Mouse (Mus musculus): ENCODE results near the gene Gpr135.

Gpr135 gene

DNA sequence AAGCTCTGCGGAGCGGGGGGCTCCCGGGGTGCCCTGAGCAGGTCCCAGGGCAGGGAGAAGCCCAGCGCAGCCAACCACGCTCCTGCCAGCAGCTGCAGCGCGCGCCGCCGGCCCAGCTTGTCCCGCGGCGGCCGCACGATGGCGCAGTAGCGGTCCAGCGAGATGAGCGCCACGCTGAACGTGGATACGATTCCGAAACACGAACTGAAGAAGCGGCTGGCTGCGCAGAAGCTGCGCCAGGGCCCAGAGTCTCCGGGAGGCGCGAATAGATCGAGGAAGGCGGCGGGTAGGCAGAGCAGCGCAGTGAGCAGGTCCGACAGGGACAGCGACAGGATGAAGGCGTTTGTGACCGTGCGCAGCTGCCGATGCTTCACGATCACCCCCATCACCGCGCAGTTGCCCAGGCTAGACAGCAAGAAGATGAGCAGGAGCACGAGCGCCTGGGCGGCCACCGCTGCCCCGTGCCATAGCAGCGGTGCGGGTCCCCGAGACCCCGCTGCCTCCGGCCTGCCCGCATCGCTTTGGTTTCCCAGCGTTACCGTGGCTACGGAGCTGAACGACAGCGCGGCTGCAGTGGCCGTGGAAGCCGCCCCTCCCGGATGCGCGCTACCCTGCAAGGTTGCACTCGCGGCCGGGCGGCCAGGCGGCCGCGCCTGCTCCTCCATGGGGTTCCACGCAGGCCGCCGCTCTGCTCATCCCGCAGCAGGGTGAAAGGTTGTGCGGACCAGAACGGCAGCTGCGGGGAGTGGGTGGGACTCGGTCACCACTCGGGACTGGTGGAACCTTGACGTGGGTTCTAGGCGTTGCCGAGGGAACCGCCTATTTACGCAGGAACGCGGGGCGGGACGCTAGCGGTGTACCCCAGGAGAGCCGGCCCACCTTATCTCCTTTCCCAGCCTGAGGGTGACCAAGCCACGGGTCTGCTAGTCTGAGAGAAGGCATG lies at the start of gene Gpr135:
Gpr135 (minus strand) TSS at position 799 of the 943 bp plus-strand sequence.
- DNase-seq, result peak; percentile 85

DNA sequence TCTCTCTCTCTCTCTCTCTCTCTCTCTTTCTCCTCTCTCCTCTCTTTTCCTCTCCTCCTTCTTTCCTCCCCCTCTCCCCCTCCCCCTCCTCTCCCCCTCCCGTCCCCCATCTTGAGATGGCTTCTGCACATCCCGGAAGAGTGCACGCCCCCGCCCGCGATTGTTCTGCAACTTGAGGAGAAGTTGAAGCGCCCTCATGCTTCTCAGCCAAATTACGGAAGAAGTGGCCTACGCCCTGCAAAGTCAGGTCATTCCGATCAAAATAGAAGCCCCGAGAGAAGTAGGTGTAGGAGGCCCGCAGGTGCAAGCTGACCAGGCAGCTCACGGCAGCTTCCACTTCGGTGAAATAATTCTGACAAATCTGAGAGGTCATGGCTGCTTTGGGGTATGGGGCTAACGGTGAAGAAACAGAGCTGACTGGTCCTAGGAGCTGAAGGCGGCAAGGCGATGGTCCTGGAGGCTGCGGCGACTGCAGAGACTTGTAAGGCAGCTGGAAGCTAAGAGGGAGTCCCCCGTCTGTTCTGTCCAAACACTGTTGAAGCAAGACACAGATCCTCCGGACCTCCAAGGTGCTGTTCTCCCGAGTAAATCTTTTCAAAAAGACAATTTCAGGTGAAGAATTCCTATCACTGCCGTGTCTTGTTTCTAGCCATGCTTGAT lies 44.9 kb upstream of the Gpr135 start:
- no peak for DNase-seq

DNA sequence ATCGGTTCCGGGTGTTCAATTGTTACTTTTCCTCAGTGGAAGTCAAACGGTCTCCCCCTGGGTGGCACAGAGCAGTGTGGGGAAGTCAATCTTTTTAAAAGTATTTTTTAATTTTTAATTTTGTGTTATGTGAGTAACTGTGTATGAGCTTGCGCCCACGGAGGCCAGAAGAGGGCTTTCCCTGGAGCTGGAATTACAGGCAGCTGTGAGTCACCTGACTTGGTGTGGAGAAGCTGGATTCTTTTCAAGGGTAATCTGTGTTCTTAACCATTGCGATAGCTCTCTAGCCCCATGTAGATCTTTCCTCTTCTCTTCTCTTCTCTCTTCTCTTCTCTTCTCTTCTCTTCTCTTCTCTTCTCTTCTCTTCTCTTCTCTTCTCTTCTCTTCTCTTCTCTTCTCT lies 44.2 kb upstream of the Gpr135 start:
- no peak for DNase-seq

DNA sequence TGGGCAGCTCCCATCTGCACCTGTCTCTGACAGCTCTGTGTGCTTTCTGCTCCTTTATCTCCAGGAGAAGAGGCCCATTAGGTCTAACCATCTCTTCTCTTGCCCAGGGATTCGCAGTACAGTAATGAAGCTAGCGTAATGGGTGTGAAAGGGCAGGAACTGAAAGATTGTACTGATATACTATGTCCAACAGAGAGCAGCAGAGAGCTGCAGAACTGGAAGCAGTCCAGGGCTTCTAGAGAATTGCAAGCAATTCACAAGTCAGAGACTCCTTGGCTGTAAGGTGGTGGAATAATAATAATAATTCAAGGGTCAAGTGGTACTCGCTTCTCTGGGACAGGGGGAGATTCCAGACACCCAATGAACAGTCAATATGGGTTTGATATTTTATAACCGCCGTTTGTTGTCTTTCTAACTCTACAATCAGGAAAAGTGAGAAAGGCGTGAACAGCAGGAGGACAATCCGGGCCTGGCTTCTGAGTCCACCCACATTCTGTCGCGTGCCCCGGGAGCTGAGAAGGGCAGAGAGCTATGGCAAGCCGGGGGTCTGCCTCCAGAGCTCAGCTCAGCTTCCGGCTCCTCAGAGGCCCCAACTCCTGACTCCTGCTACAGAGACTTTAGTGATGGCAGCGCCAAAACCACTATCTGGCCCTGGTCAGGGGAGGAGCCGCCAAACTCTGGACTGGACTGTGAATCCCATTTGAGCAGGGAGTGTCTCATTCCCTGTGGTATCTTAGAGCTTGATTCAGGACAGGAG lies 33.8 kb upstream of the Gpr135 start:
- DNase-seq, result peak; percentile 86

DNA sequence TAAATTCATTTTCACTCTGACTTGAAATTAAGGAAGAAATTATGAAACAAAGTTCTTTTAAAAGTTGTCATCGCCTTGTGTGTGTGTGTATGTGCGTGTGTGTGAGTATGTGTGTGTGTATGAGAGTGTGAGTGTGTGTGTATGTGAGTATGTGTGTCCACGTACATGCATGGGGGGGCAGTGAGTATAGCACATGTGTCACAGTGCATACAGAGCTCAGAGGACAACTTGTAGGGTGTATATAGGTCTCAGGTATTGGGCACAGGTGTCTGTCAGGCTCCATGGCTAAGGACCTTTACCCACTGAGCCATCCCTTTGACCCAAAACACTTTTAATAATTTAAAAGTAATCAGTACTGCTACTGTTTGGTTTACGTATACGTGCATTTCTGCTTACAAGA lies 33.1 kb upstream of the Gpr135 start:
- no peak for DNase-seq

DNA sequence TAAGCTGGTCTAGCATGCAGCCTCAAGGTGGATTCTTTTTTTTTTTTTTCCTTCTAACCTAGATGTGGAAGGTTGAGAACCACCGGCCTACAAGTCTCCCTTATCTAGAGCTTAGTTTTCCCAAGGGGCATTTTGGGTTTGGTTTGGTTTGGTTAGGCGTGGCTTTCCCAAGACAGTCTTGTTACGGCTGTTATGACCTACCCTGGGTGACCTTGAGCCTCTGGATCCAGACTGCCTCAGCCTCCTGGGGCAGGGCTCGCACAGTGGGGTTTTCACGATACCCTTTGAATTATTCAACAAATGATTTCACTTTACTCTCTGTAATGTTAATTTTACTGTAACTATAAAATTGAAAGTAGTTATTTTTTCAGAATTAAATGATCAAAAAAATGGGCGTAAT lies 31.9 kb upstream of the Gpr135 start:
- DNase-seq, result no peak

DNA sequence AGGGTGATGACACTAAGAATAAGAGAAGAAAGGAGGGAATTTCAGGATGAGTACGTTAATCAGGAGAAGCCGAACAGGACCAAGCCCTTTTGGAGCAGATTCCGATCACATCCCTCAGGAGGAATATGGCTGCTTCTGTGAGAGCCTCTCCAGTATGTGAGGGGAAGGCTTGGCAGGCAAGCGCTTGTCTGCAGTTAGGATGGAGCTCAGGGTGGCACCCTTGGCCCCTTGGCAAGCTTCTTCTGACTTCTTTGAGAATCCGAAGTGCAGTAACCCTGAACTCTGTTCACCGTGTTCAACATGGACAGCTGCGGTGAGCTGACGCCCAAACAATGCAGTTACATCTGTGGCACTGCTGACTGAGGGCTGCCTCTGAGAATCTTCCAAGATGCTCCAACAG lies 26.0 kb upstream of the Gpr135 start:
- no peak for DNase-seq

DNA sequence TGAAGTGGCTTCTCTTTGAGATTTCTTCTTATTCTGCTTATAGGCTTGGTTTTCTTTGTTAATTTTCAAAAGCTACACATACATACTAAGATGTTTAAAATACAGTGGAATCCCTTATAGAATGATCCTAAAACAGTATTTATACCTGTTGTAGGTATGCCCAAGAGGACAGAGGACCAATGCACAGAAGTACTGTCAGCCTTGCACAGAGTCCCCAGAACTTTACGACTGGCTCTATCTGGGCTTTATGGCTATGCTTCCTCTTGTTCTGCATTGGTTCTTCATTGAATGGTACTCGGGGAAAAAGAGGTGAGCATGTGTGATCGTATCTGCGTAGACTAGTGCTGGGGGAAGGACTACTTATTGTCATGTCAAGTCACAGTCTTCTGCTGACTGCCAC lies 18.9 kb upstream of the Gpr135 start:
- no peak for DNase-seq

DNA sequence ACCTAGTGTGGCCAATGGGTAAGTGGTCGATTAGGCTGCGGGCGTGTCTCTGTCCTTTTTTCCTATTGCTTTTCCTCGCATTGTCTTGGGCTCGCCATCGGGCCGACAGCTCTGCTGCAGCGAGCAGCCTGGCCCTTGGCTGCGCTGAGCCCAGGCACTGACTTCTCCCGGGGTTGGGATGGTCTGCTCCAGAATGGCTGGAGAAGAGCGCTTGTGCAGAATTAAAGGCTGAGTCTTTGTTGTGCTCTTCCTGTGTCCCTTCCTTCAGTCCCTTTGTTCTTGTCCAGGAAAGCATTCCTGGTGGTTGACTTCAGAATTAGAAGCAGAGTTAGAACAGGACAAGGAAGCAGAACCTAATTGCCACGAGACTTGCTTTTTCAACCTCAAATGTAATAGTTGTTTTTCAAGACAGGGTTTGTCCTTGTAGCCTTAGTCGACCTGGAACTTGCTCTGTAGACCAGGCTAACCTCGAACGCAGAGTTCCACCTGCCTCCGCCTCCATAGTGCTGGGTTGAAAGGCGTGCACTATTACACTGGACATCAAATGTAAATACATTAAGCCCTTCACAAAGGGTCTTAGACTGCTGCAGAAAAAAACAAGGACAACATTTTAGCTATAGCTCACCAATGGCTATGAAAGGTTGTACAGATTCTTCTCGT lies 15.4 kb upstream of the Gpr135 start:
- DNase-seq, result peak; percentile 61

DNA sequence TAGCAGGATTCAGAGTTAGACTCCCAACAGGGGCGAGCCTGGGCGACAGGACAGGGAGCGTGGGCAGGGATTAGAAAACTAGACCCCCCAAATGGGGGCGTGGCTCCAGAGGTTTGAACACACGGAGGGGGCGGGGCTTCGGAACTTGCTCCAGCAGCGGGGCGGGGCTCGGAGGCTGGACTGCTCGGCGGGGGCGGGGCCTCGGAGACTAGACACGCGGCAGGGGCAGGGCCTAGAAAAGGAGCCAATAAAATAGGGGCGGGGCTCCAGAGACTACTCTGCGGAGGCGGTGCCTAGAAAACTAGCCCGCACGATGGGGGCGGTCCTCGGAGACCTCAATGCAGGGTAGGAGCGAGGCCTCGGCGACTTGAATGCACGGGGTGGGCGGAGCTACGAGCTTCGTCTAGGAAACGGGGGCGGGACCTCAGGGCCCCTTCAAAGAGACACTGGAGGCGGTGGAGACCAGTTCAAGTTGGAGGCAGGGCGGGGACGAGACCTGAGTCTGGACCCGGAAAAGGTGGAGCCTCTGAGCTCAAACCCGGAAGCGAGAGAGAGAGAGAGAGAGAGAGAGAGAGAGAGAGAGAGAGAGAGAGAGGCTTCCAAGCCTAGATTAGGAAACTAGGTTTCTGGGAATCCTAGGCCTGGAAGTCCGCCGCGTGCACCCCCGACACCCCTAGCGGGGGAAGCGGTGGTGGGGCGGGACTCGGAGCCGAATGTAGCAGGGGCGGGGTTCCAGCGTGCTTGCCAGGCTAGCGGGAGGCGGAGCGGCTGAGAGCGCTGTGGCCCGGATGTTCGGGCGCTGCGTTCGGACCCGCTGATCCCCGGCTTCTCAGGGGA lies 14.6 kb upstream of the Gpr135 start, which contains the start of the genes L3hypdh and Jkamp:
L3hypdh (minus strand) TSS at position 111 of the 837 bp plus-strand sequence.
Jkamp (plus strand) TSS at position 261 of the 837 bp plus-strand sequence.
- peak; percentile 98 for DNase-seq

DNA sequence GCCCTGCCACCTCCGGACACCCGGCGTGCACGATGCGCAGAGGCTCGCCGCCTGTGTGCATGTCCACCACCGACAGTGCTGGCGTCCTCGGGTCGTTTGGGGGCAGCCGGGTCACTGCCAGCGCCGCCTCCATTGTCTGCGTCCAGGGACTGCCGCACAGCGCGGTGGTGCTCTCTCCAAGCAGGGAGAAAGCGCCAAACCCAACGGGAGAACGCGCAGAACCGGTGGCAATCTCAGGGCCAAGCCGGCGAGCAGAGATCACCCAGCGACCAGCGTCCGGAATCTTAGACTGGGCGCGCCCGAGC lies 14.1 kb upstream of the Gpr135 start:
- DNase-seq, result no peak

DNA sequence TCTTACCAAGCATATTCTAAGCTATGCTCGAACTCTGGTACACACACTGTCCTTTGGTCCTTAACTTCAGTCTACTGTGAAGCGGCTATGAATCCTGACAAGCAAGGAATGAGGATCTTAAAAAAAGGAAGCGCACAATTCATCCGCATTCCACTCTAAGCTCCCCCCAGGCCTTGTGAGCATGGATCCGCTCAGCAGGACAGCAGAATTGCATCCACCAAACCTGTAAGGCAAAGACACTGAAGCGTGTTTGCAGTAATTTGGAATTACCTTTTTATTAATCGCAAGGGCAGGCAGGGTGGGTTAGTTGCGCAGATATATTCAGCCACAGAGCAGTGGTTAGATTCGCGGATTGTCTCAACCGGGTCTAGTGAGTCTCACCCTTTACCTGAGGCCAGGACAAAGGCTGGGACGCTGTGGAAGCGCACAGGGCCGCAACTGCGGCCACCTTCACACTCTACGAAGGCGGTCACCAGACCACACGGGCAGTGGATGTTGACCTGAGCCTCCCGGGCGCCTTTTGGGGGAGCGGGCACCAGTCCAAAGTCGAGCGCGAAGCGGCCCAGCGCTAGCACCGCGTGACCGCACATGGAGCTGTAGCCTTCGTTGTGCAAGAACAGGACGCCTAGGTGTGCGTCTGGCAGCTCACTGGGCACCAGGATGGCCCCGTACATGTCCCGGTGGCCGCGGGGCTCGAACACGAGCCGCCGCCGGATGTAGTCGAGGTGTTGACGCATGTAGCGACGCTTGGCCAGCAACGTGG lies 13.5 kb upstream of the Gpr135 start:
- DNase-seq, result no peak

DNA sequence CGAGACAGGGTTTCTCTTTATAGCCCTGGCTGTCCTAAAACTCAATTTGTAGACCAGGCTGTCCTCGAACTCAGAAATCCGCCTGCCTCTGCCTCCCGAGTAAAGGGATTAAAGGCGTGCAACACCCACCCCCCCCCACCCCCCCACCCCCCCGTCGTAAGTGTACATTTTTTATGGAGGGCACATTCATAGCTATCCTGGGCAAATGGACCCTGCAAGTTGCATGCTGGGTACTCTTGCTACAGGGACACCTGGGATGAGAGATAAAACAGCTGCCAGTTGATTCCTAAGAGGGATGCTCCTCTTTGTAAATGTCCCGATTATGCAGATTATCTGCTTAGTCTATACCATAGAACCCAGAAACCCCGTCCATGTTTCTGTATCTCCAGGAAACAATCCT lies 12.3 kb upstream of the Gpr135 start:
- no peak for DNase-seq

DNA sequence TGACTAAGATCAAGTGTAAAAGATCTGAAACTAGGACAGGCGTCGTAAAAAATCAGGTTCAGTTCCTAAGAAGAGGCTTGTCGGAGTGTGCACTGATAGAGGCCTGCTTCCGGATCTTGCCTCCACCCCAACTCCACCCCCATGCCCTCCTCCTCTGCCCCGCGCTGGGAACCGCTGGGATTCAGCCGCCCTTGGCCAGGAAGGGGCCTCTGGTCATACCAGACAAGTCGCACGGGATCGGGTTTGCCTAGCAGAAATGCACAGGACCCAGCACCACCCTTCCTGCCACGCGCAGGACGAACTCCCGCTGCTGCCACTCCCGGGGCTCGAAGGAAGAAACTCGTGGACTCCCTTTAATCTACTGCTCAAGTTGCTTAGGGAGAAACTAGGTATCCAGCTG lies 11.4 kb upstream of the Gpr135 start:
- DNase-seq, result no peak

DNA sequence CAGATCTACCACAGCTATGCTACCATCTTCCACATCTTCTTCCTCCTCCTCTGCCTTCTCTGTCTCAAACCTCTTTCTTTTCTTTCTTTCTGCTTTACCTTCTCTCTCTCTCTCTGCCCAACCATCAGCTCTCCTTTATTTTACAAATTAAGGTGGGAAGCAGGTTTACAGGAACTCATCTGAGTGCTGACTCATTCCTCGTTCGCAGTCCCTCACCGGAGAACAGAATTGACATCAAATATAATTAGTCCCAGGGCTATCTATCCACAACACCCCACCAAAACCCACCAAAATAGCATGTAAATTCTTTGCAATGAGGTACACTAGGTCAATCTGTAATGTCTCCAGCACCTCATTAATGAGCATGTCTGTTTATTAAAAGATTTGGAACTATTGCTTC lies 11.0 kb upstream of the Gpr135 start:
- DNase-seq, result no peak

DNA sequence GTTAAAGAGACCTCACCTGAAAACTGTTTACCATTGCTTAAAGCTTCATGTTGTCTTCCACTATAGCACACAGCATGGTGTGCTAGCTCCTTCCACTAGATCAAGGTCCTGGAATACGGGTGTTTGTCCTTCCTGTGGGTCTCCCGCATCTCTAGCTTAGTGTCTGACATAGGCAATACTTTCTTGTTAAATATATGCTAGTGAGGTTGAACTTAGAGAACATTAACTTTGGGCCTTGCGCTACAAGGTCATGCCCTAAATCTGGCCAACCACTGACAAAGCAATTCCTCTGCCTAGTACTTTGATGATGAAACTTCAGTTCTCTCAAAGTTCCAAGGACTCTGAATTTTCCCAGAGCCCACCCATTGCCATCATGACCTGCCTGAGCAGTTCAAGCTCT lies 7.3 kb upstream of the Gpr135 start:
- no peak for DNase-seq

DNA sequence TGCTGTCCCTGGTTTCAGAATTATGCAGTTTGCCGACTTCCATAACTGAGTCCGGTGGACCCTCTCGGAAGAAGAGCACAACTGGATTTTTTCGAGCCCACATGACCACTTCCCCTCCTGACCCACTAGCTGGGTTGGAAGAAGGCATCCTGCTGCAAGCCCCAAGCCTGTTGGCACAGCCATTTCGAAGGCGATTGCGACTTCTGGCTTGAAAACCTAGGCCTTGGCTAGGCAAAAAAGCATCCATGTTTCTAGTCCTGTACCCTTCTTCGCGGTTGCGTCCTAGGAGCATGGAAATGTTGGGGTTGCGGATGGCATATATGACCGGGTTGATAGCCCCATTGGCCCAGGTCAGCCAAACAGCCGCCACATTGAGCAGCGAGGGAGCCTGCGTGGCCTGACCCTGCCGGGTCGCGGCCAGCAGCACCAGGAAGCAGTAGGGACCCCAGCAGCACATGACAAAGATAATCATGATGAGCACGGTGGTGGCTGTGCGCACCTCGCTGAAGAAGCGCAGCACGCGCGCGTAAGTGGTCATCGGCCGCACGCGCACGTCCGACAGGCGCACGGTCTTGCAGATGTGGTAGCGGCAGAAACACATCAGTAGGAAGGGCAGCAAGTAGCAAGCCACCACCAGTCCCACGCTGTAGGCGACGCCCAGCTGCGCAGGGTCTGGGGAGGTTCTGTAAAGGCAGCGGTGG lies 1.1 kb downstream of the Gpr135 start:
- DNase-seq, result no peak

DNA sequence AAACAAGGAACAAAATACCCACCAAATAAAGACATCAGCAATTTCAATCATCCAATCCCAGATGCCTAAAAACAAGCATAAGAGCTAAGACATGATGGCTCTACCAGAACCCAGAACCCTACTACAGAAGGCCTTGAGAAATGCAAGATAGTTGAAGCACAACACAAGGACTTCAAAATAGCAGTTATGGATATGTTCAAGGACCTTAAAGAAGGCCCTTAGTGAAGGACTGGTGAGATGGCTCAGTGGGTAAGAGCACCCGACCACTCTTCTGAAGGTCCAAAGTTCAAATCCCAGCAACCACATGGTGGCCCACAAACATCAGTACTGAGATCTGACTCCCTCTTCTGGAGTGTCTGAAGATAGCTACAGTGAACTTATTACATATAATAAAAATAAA lies 13.1 kb downstream of the Gpr135 start:
- DNase-seq, result no peak

DNA sequence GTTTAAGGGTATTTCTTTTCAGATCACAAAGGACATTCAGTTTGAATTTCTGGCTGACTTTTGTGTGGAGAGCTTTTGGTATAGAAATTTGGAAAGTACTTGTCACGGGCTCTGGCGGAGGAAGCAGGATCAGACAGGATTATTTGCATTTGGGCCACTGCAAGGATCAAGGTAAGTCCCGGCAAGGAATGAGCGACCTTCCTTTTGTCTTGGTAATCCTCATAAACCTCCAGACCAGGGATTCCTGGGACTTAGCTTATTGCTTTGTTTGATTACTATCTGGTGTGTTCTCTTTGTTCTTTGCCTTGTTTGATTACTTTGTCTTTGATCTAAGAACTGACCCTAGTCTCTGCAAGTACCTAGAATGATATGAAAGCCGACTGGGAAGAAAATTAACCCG lies 17.1 kb downstream of the Gpr135 start:
- DNase-seq, result no peak

DNA sequence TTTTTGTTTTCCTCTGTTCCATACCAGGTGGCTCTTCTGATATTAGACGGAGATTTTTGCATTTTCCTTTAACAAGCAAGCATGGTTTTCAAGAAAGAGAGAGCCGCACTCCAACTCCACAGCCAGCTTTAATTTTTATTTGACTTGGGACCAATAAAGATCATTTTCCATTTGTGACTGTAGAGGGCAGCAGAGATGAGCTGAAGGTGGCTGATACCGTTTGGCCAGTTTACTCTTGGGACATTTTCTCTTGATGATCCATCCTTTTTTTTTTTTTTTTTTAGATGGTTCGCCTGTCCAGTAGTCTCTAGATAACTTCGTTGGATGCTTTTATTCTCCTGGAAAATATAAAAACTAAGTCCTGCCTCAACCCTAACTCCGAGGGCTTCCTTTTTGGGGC lies 17.6 kb downstream of the Gpr135 start:
- DNase-seq, result peak; percentile 56

DNA sequence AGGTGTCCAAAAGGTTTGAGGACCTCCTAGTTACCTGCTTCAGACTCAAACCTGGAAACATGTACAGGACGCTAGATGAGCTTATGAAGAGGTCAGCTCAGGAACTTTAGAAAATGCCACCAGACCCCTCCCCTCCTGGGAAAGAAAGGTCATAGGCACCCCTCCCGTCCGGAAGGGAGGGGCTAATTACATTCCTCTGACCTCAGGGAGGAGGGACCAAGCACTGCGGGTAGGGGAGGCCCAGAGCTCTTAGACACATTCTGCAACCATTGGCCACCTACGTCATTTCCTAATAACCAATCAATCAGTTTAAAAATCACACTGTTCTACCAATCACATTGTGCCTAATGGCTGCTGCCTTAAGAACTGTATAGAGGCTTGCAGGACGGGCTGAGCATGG lies 18.4 kb downstream of the Gpr135 start:
- no peak for DNase-seq
